Mouse (Mus musculus) heart, embryonic 15.5 days (tissue): ENCODE measurements at regions not wholly inside any gene's neighbourhood (a gene's known extent, or its start where the extent isn't known, plus 50 kb on each side); places are given as distances from the start of the nearest gene placed in this dataset.
A peak's percentile ranks its signal among the peaks of the same experiment; 100 is the strongest.

Experiments
- ATAC-seq: fragments of 200-750 bp; cut with Nextera tagmentation; replicated peaks from 2 replicates; pipeline ENCODE4 v1.8.0; 2017; ENCODE audit warnings: low read depth, moderate TSS enrichment; ENCODE audit not compliant: insufficient number of reproducible peaks, insufficient read depth, low FRiP score
- H3K27ac ChIP-seq: fragments of 300-500 bp; sonication (generic); 2 replicates; pipeline ENCODE4 v1.5.1; 2015; ENCODE audit warnings: mild to moderate bottlenecking, inconsistent platforms
- H3K27me3 ChIP-seq: fragments of 300-500 bp; sonication (generic); 2 replicates; pipeline ENCODE4 v1.6.1; 2015; ENCODE audit warnings: inconsistent platforms
- H3K36me3 ChIP-seq: fragments of 300-500 bp; sonication (generic); 2 replicates; pipeline ENCODE4 v1.6.1; 2015; ENCODE audit warnings: mild to moderate bottlenecking, inconsistent platforms
- H3K4me1 ChIP-seq: fragments of 300-500 bp; sonication (generic); replicated peaks from 2 replicates; pipeline ENCODE4 v1.6.1; 2015; ENCODE audit warnings: inconsistent platforms
- H3K4me2 ChIP-seq: fragments of 300-500 bp; sonication (generic); 2 replicates; pipeline ENCODE4 v1.6.1; 2015; ENCODE audit warnings: inconsistent platforms, mild to moderate bottlenecking, moderate library complexity
- H3K4me3 ChIP-seq: fragments of 300-500 bp; sonication (generic); 2 replicates; pipeline ENCODE4 v1.5.1; 2015; ENCODE audit warnings: mild to moderate bottlenecking, inconsistent platforms
- H3K9ac ChIP-seq: fragments of 300-500 bp; sonication (generic); 2 replicates; pipeline ENCODE4 v1.6.1; 2015; ENCODE audit warnings: mild to moderate bottlenecking, inconsistent platforms
- H3K9me3 ChIP-seq: fragments of 300-500 bp; sonication (generic); replicated peaks from 2 replicates; pipeline ENCODE4 v1.6.1; 2016; ENCODE audit warnings: inconsistent platforms
- WGBS: fragments of 180-500 bp; shearing (Covaris S2); methylation state at CpG from one replicate; pipeline ENCODE4 v1.1.7; 2015; ENCODE audit warnings: mixed read lengths; 5-methylcytosine and 5-hydroxymethylcytosine counted together

- Histone ChIP-seq H3K4me1 (0 out of 2 replicates have a peak, but pooled peaks cover 2% of the 10 kb centered on the region), H3K4me3 (no peak overlapping the region), H3K36me3 (no peaks in the 10 kb centered on the region), H3K27ac (no peak overlapping the region), H3K27me3 (no peaks in the 10 kb centered on the region), H3K9ac (no peak overlapping the region), H3K4me2 (no peak overlapping the region), H3K9me3 (no peaks in the 10 kb centered on the region)
- no peak for ATAC-seq
- 76% methylated on average over 2 of the region's 2 CpGs for WGBS
Observed at GRCm38 (mm10) chr16:15254669-15255068, 62.6 kb upstream of the Gm21897 start.

- Histone ChIP-seq H3K9me3 (no peaks in the 10 kb centered on the region), H3K4me1 (0 out of 2 replicates have a peak, but pooled peaks cover 2% of the 10 kb centered on the region), H3K4me3 (no peak overlapping the region), H3K36me3 (no peaks in the 10 kb centered on the region), H3K4me2 (no peak overlapping the region), H3K27ac (peak overlapping the region; percentile 47), H3K9ac (no peak overlapping the region), H3K27me3 (no peaks in the 10 kb centered on the region)
- ATAC-seq = no peak
- WGBS = 61% methylated on average over 6 of the region's 6 CpGs
Observed at GRCm38 (mm10) chr16:15259474-15259873, 57.8 kb upstream of the Gm21897 start.

- Histone ChIP-seq H3K4me1 (0 out of 2 replicates have a peak, but pooled peaks cover 2% of the 10 kb centered on the region), H3K27me3 (no peaks in the 10 kb centered on the region), H3K4me3 (no peak overlapping the region), H3K36me3 (no peaks in the 10 kb centered on the region), H3K4me2 (no peak overlapping the region), H3K9me3 (no peaks in the 10 kb centered on the region), H3K27ac (peak overlapping the region; percentile 47), H3K9ac (no peak overlapping the region)
- no peak; the same call in 1 of the 2 replicates for ATAC-seq
- 44% methylated on average over 4 of the region's 4 CpGs for WGBS
Observed at GRCm38 (mm10) chr16:15260069-15260468, 57.2 kb upstream of the Gm21897 start.
